Comparison of ENCODE assay signal across 15 mouse cellular contexts in genomic region chr15:94255538-94255937, GRCm38 (mm10).
DNase-seq lines count a peak whose midpoint lies in the region; ATAC-seq and TF ChIP-seq lines count a peak whose summit lies in the region.
"Had no signal": no experiment of that assay in that cellular context is flagged by ENCODE, and none has a peak within 500 bp of the region (broad histone marks: within the 10 kb centered on the region; RNA-seq: fewer than 3 reads in every experiment).

No protein-coding gene starts in this region.

- no peak for TF ChIP-seq CTCF in brain, embryonic 14.5 days (IDR thresholded peaks at IDR 0.05; ENCODE audit: borderline replicate concordance, extremely low read depth, insufficient read depth, insufficient read length)
- TF ChIP-seq CTCF in cerebellum, adult 2 months (IDR thresholded peaks at IDR 0.05; ENCODE audit: borderline replicate concordance, insufficient read depth, low read depth, low read length), result no peak

- no peak overlapping the region for H3K4me2 ChIP-seq in hindbrain, embryonic 15.5 days
- H3K4me2 ChIP-seq in hindbrain, embryonic 14.5 days (replicated peaks), result no peak overlapping the region
- H3K4me2 ChIP-seq: liver, embryonic 11.5 days; neural tube, embryonic 15.5 days; stomach, embryonic 15.5 days had no signal

- no peak for DNase-seq in hindbrain, embryonic 14.5 days (ENCODE audit: low spot score)
- peak; percentile 68 for DNase-seq in brain, embryonic 14.5 days (ENCODE audit: low read depth)
- DNase-seq in cerebellum, adult 2 months, result peak; percentile 68 to 86
- peak; percentile 74 to 84 for DNase-seq in cerebellum, postnatal 25 days
- DNase-seq in frontal cortex, postnatal 10 days (ENCODE audit: low spot score in 2 of 2), result no peak
- DNase-seq in layer of hippocampus, postnatal 10 days (ENCODE audit: low spot score in 2 of 2), result no peak
- DNase-seq: gastrocnemius, postnatal 36 days; kidney, adult 8-10 months; liver, postnatal 0 days; thymus, postnatal 4 days had no signal

- H3K36me3 ChIP-seq in hindbrain, embryonic 15.5 days, result no peaks in the 10 kb centered on the region
- H3K36me3 ChIP-seq in hindbrain, embryonic 14.5 days (replicated peaks; ENCODE audit: control insufficient read depth, insufficient read depth), result no peaks in the 10 kb centered on the region
- H3K36me3 ChIP-seq: midbrain, embryonic 10.5 days; neural tube, embryonic 15.5 days; stomach, embryonic 15.5 days had no signal

- ATAC-seq in hindbrain, embryonic 15.5 days (ENCODE audit: low FRiP score, low read depth), result 0 out of 2 replicates have a peak, but pooled peaks have one; percentile 59
- ATAC-seq in hindbrain, embryonic 14.5 days (ENCODE audit: low FRiP score), result no peak
- ATAC-seq: liver, postnatal 0 days had no signal

- H3K4me1 ChIP-seq in hindbrain, embryonic 15.5 days (replicated peaks), result peaks cover 9% of the 10 kb centered on the region; the same call in 1 of the 2 replicates
- H3K4me1 ChIP-seq in hindbrain, embryonic 14.5 days (replicated peaks; ENCODE audit: control insufficient read depth, insufficient read depth, low read length), result no peaks in the 10 kb centered on the region; the same call in 1 of the 2 replicates
- peaks cover 18% of the 10 kb centered on the region; the same call in 1 of the 2 replicates for H3K4me1 ChIP-seq in cerebellum, adult 2 months (ENCODE audit: control insufficient read depth, insufficient read depth, low read length)
- H3K4me1 ChIP-seq: midbrain, embryonic 10.5 days; neural tube, embryonic 15.5 days; stomach, embryonic 15.5 days had no signal

- no peak for TF ChIP-seq POLR2A in brain, embryonic 14.5 days (IDR thresholded peaks at IDR 0.05; ENCODE audit: borderline replicate concordance, extremely low read depth, insufficient read depth, insufficient read length, poor library complexity, severe bottlenecking)
- TF ChIP-seq POLR2A in cerebellum, adult 2 months (IDR thresholded peaks at IDR 0.05; ENCODE audit: borderline replicate concordance, insufficient read depth, low read length), result no peak

- H3K9me3 ChIP-seq in hindbrain, embryonic 15.5 days, result no peaks in the 10 kb centered on the region
- H3K9me3 ChIP-seq in hindbrain, embryonic 14.5 days (ENCODE audit: control insufficient read depth, low read length), result no peaks in the 10 kb centered on the region
- H3K9me3 ChIP-seq: midbrain, embryonic 10.5 days; neural tube, embryonic 15.5 days; stomach, embryonic 15.5 days had no signal

- no peak overlapping the region for H3K9ac ChIP-seq in hindbrain, embryonic 15.5 days
- no peak overlapping the region for H3K9ac ChIP-seq in hindbrain, embryonic 14.5 days
- H3K9ac ChIP-seq: liver, postnatal 0 days; neural tube, embryonic 15.5 days; stomach, embryonic 15.5 days had no signal

- H3K27ac ChIP-seq in hindbrain, embryonic 15.5 days (replicated peaks), result no peak overlapping the region
- H3K27ac ChIP-seq in hindbrain, embryonic 14.5 days, result no peak overlapping the region
- H3K27ac ChIP-seq in cerebellum, adult 2 months (ENCODE audit: insufficient read depth, low read length), result no peak overlapping the region
- H3K27ac ChIP-seq: midbrain, embryonic 10.5 days; neural tube, embryonic 15.5 days; stomach, embryonic 15.5 days had no signal

- 72% methylated on average over 5 of the region's 5 CpGs for WGBS in hindbrain, embryonic 15.5 days
- 88% methylated on average over 5 of the region's 5 CpGs for WGBS in hindbrain, embryonic 14.5 days
- WGBS in cerebellum, adult 2 months, result 15% methylated on average over 5 of the region's 5 CpGs

- H3K4me3 ChIP-seq in hindbrain, embryonic 15.5 days, result no peak overlapping the region
- H3K4me3 ChIP-seq in hindbrain, embryonic 14.5 days (replicated peaks; ENCODE audit: low read length), result no peak overlapping the region
- H3K4me3 ChIP-seq in cerebellum, adult 2 months (replicated peaks; ENCODE audit: insufficient read depth, low read depth, low read length), result no peak overlapping the region
- H3K4me3 ChIP-seq: midbrain, embryonic 10.5 days; neural tube, embryonic 15.5 days; stomach, embryonic 15.5 days had no signal

- no peaks in the 10 kb centered on the region for H3K27me3 ChIP-seq in hindbrain, embryonic 15.5 days
- H3K27me3 ChIP-seq in hindbrain, embryonic 14.5 days (ENCODE audit: control insufficient read depth, insufficient read depth, low read length), result no peaks in the 10 kb centered on the region
- H3K27me3 ChIP-seq in cerebellum, adult 2 months (ENCODE audit: control insufficient read depth, insufficient read depth, low read length), result no peaks in the 10 kb centered on the region
- H3K27me3 ChIP-seq: neural tube, embryonic 15.5 days; stomach, embryonic 15.5 days had no signal

Comparison
In these comparisons a context has a peak if more than half of its experiments do, and no peak if none do; other contexts are left out.
1. DNase-seq: peak in brain, embryonic 14.5 days (single experiment), cerebellum, adult 2 months (2 of 2) and cerebellum, postnatal 25 days (2 of 2); none in hindbrain, embryonic 14.5 days (single experiment), frontal cortex, postnatal 10 days (0 of 2) and layer of hippocampus, postnatal 10 days (0 of 2).